Mouse (Mus musculus) kidney, postnatal 36 days (tissue): ENCODE measurements at regions not wholly inside any gene's neighbourhood (a gene's known extent, or its start where the extent isn't known, plus 50 kb on each side); places are given as distances from the start of the nearest gene placed in this dataset.
A peak's percentile ranks its signal among the peaks of the same experiment; 100 is the strongest.

Experiments used
- DNase-seq, 2 experiments: peaks; one replicate each; pipeline ENCODE4 v3.0.0; 2021 to 2022; ENCODE audit warnings: mixed read lengths in 2 of 2

DNA sequence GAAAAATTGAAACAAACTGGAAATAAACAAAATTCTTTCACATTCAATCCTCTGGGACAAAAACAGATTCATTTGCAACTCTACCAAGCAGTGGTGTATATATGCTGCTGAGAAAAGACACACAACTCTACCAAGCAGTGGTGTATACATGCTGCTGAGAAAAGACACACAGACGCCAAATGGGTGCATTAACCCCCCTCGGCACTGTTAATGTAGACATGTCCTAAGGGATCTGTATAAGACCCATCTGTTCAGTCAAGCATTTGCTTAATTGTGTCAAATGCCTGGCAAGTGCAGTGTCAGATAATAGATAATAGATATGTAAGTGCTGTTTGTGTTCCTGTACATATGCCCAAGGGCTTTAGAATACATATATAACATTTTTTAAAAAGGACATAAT is 1035.2 kb upstream of the B3galt2 start:
- no peak for DNase-seq

DNA sequence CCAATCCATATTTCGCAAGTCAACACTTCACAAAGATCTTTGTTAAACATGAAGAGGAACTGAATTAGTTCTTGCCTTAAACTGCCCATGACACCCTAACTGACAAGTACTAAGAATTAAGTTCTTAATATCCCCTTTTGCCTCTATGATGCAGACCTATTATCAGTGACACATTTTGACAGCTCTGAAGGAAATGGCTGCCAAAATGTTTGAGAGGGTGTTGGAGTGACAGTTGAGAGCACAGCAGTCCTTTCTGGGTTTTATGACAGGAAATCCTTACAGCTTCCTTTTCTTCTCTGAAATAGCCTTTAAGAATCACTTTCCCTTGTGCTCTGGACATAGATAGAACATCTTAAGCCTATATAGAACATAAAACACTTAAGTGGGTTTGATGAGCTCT is 1034.4 kb upstream of the B3galt2 start:
- DNase-seq = no peak

DNA sequence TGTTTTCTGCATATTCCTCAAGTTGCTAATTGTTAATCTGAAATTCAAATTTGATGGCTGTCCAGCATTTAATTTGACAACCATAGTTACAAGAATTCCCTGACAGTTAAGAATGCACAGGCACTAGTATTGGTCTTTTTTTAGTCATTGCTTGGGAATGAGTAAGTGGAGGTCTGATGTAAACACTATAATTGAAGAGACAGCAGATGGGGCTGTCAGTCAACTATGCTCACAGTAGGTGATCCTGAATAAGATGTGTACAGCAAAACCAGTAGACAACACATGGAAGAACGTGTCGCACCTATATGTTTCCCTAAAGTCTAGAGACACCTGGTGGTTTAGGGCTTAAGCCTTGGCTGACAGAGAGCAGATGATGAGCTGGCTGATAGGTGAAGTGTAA is 1019.0 kb upstream of the B3galt2 start:
- DNase-seq = no peak

DNA sequence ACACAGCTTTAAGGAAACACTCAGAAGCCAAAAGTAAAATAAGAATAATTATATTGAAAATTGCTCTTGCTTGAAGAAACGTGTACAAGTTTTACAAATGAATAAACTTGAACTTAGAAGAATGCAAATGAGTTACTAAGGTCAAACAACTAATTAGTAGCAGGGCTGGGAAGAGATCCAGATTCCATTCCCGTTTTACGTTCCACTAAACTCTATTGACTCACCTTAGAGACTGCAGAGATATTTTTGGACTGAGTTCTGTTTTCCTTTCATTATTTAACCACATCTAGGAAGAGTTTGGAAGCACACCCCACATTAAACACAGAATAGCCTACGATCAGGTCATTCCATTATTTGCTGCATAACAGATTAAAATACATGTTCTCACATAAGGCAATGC is 1016.2 kb upstream of the B3galt2 start:
- DNase-seq = peak; percentile 43 to 86

DNA sequence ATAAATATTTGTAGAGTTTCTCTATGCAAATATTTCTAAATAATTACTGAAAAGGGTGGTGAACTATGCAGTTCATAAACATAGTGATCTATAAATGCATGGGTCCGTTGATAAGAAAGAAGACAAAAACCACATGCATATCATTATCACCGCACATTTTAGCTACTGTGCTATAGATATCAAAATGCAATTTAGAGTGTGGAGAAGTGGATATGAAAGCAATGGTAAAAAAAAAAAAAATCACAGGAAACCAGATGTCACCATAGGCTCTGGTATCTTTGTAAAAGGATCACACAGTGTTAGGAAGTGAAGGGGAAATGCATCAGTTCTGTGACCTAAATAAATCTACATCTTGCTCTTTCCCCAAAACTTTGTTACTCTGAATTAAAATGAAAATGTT is 985.2 kb upstream of the B3galt2 start:
- no peak for DNase-seq

DNA sequence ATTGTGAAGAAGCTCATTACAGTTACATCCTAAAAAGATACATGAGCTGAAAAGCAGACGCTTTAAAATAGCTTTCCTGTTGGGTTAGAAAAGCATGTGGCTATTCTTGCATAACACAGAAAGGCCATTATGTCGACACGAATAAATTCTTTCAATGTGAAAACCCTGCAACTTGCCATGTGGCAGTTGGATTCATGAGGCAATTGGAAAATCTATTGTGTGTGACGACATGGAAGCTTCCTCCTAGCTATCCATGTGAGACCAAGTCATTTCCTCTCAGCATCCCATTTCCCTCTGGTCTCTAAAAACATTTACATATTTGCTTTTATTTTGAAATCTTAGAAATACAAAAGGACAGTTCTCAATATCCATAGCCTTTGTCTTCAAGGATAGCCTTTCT is 975.2 kb upstream of the B3galt2 start:
- DNase-seq = no peak

DNA sequence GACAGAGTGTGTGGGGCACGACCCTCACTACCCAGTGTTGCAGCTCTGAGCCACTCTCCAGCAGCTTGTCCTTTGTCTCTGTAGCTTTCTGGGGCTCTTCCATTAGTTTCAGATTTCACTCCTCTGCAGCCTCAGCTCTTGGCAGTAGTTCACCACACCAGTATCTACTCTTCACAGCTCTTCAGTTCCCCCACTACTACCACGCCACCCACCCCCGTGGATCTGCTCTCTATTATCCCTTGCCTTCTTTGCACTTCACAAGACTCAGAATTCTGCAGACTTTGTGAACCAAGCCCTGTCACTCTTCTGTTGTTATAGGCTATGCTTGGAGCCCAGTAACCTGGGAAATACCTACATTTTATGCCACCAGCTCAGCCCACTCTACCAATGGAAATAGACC is 960.5 kb upstream of the B3galt2 start:
- no peak for DNase-seq

DNA sequence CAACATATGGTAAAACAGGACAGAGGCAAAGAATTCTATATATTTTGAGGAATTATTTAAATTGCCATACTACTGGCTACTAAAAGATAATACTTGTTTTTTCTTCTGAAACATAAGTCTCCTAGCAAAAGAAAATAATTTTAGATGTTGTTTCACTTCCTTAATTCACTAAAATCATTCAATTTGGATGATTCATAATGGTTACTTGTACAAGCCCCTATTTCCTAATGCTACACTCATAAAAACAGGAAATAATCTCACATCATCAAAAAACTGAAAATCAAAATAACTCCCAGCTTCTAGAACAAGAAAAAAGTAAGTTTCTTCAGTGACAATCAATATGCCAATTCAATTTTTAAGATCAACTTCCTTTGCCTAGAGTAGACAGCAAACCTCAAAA is 951.6 kb upstream of the B3galt2 start:
- DNase-seq = no peak

DNA sequence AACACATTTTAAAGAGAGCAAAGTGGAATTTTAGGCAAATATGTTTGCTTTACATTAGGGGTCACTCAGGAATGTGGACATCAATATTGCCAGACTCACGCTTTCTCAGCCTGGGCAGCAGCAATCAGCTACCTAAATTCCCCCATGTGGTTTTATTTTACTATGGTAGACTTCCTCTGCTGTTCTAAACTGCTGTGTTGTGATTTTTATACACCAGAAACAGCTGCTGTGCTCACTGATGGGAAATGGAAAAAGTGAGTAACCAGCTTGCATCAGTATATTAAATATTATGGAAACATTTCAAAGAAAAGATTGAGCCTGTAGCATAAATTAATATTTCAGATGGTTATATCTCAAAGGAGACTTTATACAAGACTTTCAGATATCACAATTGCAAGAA is 945.3 kb upstream of the B3galt2 start:
- no peak for DNase-seq

DNA sequence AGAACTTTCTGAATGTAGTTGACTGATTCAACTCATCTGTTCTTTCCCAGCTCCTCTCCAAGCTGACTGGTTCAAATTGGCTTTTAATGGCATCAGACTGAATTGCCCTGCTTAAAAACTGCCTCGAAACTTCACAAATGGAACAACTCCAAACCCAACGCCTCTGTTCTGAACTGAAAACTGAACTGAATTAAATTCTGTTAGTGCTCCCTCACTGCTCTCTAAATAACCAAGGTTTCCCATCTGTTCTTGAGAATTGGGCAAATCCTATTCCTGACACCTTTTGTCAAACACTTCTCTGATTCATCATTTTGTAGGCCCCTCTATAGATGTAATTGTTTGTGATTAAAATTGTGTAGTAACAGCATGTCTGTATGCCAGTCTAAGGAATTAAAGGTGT is 932.2 kb upstream of the B3galt2 start:
- DNase-seq = no peak

DNA sequence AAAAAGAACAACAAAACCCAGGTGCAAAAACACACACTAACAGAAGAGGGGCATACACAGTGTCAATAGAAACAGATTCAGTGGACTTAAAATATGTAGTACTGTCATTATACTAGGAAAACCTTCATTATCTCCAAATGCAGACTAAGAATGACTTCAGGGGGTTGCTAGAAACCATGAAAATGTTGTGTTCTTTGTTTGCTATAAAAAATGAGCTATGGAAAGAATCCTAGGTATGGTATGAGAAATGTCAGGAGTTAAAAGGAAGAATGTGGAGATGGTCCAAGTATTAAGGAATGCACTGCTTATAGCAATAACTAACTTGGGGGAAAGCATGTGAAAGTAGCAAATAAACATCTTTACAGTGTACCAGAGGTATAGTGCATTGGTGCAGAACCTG is 910.2 kb upstream of the B3galt2 start:
- DNase-seq = no peak

DNA sequence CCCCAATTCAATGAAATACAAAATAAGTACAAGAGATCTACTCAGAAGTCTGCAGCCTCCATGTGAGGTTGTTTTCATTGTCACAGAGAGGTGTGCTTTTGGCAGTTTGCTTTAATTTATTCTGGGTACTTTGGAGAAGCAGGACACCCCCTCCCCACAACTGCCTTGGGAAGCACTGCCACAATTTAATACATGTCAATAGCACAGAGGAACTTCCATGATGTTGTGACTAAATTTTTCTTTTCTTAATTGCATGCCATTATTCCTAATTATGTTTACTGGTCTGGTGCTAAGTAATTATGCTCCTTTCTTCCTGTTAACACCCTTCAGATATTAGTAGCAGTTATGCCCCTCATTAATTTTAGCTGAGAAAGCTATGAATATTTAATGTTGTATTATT is 906.4 kb upstream of the B3galt2 start:
- DNase-seq = no peak

DNA sequence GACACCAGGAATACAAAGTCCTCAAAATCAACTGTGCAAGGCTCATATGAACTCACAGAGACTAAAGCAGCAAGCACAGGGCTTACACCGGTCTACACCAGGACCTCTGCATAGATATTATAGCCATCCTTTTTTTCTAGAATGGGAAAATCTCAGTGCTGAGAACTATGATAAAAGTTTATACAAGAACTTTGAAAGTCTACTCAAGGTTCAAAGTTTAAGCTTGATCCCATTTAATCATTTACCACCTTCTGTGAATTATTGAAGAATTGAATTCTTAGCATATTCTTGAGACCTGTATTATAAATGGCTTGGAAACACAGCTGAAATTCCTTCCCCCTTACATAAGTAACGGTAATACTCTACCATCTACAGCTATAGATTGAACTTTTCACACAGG is 902.1 kb upstream of the B3galt2 start:
- peak in 1 of 2 experiments; percentile 52 for DNase-seq

DNA sequence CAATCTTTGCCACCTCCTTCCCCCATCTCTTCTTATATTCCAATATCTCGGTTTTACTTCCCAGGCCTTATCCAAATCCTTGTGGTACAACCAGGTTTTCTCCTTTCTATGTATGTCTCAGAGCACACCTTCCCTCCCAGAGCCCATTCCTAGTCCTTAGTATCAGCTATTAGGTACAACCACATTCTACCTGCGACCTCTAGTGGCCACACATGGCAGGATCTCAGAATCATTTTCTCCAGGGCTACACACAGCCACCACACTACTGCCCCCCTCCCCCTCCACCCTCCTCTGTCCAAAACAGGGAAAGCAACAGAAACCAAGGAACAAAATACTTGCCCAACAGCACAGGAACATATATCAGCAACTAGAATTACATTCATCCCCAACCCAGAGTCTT is 898.2 kb upstream of the B3galt2 start:
- DNase-seq = peak; percentile 66 to 81

DNA sequence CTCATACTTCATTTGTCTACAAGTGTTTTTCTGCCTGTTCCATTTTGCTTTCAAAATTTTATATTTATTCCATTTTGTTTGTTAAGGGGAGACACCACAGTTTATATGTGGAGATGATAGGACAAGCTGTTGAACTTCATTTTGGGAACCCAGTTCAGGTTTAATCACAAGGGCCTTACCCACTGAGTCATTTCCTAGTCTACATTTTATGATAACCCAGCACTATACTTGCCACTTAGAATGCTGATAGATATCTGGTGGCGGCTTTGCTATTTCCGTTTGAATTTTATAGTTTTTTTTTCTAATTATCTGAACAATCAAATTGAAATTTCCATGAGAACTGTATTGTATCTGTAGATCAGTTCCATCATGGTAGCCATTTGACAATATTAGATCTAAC is 869.5 kb upstream of the B3galt2 start:
- DNase-seq = no peak
